Mouse (Mus musculus): ENCODE measurements around the gene Pde4d.
A peak's percentile ranks its signal among the peaks of the same experiment; 100 is the strongest.

Gene Pde4d

DNA sequence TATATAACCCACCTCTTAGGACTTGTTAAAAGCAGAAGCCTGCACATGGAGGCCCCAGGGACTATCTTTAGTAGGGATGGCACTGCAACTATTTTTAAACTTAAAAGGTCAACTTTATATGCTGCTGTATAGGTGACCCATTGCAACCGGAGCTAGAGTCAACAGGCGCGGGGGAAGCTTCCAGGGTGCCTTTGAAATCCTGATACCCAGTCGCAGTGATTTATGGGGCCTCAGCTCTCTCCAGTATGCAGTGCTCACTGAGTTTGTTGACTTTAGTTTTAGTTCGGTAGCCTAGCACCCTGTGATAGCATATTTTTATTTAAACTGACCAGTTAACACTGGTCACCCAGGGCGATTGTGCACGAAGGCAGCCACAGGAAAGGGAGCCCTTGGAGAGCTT, 1465.8 kb downstream of the Pde4d start:
- no peak for DNase-seq

DNA sequence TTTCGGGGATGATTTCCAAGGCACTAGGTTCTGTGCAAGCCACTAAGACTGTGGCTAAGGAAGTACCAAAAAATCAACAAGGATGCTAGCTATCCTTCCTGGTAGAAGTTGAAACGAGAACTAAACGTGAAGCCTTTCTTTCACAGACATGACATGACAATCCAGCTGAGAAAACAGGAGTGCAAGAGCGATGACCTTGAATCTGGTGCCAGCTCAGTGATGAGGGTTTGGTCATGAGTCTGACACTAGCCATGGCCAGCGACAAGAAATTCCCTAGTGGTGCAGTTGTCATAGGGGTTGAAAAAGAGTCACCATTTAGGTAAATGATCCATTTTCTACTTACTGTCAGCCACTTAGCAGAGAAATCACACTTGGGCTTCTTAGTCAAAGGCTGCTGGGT, 1466.2 kb downstream of the Pde4d start:
- DNase-seq, result no peak

DNA sequence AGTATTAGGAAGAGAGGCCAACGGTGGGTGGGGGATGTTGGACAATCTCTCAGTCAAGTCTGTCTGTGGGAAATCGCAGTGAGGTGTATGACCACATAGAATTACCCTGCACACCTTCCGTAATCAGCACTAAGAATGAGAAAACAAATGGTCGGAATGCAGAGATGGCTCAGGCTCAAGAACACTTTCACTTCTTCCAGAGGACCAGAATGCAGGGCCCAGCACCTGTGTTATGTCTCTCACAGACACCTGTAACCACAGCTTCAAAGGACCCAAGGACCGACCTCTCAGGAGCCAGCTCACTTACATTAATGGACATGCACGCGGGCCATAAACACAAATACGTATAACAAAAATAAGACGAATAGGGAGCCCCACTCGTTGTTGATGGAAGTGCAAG, 1467.8 kb downstream of the Pde4d start:
- DNase-seq, result no peak

DNA sequence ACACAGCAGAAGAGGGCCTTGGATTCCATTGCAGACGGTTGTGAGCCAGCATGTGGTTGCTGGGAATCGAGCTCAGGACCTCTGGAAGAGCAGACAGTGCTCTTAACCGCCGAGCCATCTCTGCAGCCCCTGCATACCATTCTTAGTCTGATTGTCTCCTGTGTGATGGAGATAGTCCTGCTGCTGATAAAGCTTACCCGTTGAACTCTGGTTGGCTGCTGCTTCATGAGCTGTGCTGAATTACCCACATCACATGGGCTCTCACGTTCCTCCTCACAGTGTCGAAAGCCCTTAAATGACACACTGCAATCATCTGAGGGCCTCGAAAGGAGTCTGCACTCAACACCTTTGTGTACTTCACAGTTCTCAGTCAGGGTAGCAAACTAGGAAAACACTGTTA, 1468.9 kb downstream of the Pde4d start:
- no peak for DNase-seq

DNA sequence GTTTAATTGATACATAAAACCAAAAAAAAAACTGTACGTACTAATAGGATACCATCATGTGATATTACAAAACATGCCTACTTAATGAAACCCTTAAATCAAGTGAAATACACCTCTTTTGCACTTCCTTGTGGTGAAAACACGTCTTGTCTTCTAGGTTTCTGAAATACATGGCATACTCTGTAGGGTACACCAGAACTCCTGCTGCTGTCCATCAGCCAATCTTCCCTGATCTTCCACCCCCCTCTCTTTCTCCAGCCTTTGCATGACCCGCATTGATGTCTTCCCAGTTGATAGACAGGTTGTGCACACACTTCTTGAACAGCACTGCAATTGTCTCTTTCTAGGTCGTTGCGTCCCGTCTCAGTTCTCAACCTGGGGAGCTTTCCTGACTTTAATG, 1470.5 kb downstream of the Pde4d start:
- DNase-seq, result no peak

DNA sequence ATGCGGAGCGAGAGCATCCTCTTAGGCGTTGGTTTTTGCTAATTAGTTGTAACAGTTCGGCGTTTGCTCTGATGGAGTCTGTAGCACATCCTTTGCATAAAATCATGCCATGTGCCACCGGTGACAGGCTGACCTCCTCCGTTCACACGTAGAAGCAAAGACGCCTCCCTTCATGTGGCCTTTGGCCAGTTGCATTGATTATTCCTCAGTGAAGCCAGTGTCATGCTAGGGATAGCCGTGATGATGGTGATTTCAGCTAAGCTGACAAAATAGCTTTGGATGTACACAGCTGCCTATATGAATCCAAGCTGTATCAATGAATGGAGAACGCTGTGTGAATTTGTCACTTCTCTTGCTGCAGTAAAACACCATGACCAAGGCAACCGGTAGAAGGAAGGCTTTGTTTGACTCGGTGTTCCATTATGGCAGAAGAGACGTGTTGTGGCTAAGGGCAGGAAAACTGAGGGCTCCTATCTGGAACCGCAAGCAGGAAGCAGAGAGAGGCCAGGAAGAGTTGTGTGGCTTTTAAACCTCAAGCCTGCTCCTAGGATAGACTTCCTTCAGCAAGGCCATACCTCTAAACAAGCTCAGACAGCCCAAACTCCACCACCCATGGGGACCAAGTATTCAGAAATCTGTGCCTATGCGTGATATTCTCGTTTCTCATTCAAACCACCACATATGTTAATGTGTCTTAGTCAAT, 1471.7 kb downstream of the Pde4d start:
- DNase-seq, result no peak

DNA sequence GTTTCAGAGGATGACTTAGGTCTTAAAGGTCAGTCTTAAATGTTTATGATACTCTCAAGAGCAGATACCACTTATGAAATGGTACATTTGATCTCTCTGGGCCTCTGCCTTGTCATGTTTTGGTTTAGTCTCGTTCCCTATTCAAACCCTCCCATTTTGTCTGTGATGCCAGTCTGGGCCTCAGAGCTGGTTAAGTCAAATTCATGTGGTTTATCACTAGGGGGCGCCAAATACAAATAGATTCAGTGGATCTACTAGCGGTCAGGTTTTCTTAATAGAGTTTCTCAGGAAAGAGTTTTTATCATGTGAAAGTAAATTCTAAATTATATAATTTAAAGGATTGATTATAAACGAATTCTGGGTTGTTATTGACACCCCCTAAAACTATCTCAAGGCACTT, 1472.5 kb downstream of the Pde4d start:
- DNase-seq, result peak; percentile 45

DNA sequence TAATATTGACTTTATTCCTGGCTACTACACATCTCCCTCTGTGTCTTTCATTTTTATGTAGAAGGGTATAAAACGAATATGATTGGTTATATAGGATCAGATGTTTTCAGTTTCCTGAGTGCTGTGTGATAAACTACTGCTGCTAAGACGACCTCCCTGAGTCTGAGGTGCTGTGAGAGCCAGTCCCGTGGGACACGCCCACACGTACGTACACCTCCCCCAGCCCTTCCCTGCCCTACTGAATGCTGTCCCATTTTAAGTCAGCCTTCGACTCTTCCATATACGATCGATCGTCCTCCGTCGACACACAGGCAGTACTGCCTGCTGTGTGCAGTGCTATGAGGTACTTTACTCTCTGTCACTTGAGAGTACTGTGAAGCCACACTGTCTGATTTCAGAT, 1473.0 kb downstream of the Pde4d start:
- DNase-seq, result no peak

DNA sequence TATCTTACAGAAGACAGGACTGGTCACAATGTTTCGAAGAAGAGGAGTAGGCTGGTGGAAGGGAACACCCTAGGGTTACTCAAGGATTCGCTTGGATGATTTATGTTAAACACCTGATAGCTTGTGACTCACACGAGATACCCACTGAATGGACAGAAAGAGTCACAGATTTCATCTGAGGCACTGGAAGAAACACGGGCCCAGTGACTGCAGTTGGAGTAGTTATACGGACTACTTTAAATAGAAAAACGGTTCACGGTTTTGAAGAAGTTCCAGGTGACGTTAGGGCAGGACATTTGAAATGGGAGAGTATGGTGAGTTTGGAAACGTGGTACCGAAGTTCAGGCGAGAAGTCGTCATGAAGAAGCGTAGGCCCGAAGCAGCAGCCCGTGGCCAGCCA, 1475.0 kb downstream of the Pde4d start:
- no peak for DNase-seq

DNA sequence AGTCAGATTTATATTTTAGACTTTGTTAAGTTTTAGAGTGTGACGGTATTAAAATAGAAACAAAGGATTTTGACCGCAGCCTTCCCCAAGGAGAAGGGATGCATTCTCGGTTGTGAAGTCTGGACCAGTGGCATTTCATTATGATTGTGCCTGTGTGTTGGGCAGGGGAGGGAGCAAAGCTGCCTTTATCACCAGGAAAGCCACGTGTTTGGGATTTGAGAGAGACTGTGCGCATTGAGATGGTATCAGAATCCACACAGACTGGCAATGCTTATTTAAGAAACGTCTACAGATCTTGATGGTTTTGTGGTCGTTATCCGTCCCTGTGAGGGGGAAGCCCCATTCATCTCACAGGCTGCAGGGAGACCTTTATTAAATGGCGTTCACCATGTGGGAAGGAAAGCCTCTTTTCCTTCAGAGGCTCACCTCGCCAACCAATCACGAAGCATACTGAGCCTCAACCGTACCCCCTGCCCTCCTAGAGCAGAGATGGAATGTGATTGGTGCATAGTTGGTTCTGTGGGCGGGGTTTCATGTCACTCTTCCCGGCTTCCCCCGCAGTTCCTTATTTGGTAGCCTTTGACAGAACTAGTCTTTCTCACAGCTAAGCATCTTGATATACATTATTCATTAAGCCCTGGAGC, 1476.7 kb downstream of the Pde4d start:
- DNase-seq, result peak; percentile 28

DNA sequence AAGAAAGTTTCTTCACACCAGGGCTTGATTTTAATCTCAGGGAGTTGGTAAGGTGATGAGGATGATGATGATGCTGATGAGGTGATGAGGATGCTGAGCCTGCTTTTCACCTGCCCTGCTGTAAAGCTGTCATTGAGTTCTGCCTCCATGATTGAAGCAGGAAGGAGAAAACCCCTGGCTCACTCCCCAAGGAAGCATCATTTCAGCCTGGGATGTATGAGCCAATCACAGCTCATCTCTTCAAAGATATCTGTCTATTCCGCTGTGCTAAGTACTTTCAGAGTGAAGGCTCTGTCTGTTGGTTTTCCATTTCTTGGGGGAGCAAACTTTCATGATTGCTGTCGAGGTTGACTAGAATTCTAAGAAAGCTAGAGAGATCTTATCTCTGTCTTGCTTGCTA, 1478.0 kb downstream of the Pde4d start:
- no peak for DNase-seq

DNA sequence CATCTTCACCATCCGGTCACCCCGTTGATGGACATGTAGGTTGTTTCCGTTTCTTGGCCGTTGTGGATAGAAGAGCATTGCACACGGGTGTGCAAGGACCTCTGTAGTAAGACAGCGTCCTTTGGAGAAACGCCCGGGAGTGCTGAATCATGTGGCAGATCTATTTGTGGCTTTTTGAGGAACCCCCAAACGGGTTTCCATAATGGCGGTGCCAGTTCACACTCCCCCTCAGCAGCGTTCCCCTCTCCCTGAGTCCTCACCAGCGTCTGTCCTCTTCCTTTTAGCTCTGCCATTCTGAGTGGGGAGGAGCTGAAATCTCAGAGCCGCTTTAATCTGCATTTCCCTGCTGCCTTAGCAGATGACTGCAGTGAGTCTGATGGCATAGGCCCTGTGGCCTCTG, 1482.9 kb downstream of the Pde4d start:
- DNase-seq, result no peak

DNA sequence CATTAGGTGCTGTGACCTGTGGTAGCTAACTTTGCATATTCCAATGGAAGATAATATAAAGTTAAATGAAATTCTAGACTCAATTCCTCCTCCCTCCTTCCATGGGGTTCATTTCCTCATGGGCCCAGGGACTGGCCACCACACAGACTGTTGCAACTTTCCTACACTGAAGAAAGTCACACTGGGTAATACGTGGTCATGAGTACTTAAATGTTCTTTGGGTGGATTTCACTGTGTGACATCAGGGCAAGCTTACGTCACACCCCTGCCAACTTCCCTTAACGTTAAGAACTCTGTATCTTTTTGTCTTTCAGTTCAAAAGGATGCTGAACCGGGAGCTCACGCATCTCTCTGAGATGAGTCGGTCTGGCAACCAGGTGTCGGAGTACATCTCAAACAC, 1483.8 kb downstream of the Pde4d start:
- DNase-seq, result no peak

DNA sequence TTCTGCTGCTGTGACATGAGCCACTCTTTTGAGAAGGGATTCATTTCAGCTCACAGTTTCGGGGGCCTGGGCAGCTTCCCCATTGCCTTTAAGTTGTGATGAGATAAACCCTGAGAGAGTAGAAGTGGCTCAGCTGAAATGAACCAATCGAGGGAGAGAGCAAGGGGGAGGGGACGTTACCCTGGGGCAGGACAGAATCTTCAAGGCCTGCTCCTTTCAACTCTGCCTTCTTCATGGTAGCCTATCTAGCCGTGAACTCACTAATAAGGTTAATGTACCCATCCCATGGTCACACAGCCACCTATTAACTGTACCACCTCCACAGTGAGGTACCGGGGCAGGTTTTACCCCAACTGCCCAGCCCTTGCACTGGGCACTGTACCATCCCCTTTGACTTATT, 1487.1 kb downstream of the Pde4d start:
- no peak for DNase-seq

DNA sequence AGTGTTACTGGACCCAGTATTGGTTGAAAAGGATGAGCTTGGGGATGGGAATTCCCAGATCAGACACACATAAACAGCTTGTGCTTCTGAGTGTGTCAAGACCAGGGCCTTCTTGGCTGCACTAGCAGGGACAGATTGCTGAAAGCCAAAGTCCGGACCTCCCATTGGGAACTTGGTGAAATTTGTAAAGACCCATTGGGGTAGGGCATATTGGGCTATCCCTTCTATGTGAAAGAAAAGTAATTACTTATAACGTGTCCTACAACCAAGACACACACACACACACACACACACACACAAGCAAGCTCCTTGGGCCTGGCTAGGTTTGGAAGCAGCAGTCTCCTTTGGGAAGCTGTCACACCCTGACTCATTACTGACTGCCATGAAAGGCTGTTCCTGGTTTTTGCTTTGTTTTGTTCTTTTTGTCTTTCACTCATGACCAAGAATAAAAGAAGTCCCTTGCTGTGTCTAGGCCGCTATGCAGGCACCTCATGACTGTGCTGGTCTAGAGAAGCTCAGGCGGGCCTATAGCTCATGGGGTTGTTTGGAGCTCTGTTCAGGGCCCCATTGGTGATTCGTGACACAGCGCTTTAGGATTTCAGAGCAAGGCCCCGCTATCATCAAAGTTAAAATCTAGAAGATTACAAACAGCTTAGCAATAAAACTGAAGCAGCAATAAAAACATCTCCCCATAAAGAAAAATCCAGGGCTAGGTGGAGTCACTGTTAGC, 1495.2 kb downstream of the Pde4d start:
- peak; percentile 47 for DNase-seq

DNA sequence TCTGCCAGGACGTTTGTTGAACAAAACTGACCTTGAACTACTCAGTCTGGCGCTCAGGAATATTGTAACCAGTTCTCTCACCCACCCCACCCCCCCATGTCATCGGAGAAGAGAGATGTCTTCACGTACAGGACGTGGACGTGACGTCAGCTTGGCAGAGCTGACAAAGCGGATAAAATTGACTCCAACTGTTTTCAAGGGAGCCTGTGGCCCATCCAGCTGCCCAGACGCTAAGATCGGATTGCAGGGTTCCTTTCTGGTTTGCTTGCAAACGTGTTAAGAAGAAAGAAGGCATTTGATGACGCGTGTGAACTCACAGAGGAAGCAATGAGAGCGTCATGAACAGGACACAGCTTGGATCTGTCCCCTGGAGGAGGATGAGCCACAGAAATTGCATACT, 1501.7 kb downstream of the Pde4d start:
- no peak for DNase-seq

DNA sequence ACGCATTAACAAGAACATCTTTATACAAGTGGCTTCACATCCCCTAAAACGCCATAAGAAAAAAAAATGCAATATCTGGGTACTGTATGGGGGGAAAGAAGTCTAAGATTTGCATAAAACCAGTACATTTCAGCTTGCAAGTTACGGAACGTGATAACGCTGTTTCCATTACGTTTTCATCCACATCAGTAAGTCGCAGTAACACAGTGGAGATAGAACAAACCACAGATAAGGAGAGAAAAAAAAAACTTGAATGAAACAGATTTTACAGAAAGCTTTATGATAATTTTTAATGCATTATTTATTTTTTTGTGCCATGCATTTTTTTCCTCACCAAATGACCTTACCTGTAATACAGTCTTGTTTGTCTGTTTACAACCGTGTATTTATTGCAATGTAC, 1504.4 kb downstream of the Pde4d start:
- no peak for DNase-seq

DNA sequence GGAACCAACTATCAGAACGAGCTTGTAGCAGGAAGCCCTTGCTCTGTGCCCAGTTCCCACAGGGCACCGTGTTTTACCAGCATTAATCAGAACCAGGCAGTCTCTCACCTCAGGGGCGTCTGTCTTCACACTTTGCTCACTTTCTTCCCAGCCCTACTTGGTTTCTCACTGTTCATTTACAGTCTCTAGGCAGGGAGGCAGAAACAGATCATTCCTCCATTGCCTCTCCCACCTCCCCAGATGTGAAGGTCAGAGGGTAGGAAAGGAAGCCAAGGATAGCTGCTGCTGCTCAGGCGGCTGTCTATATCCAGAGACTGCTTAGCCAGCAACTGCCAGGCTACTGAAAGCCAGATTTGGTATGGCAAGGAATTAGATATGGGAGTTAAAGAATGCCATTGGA, 1508.2 kb downstream of the Pde4d start:
- no peak for DNase-seq

DNA sequence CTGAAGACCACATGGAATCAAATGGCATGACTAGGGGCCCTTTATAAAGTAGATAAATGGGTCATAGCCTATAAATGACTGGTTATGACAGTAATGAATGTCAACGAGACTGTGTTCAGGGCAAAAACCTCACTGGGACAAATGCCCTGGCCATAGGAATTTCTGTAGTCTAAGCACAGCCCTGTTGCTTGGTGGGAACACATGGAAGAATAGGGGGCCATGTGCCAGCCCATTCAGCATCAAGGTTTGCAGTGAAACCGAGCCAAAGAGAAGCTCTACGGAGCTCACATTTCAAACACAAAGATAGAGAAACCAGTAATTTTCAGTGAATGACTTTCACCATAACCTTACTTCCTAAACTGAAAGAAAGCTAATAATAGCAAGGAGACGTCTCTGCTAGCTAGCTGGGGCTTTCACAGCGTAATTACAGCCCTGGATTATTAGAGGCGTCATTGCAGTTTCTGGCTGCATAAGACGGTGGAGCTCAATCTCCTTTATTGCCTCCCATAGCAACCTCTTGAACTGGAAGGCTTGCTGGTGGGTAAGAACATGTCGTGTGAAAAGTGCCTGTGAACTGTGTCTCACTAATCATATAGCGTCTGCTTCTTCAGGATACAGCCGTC, 1533.2 kb downstream of the Pde4d start:
- DNase-seq, result no peak

DNA sequence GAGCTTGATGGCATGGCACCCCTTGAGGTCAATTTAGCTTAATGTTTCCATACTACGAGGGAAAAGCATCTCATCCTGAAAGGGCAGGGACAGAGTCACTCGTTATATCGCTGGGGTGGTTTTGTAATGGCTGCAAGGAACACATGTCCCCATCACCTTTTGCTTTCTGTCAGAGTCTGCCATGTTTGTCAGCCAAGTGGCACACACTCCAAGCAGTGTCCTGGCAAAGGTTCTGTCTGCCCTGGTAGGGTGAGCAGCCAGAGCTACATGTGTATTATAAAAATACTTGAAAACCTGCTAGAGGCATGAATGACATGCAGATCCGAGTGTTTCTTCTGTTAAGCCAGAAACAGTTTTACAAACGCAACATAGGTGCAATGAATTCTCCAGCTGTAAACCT, 1535.7 kb downstream of the Pde4d start:
- DNase-seq, result no peak

DNA sequence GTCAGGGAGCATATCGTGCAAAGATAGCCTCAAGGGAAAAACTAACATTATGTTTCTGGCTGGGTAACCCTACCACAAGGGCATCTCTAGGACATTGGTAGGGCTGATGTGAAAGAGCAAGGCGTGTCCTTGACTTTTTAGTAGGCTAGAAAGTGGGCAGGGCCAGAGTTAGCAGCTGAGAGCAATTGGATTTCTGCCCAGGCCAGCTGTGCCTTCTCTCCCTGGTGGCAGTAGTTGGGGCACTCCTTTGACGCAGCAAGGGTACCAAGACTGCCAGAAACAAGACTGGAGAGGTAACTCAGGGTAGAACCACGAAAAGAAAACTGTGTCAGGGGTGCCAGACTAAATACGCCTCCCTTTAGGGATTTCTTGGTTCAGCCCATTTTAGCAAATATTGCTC, 1536.1 kb downstream of the Pde4d start:
- no peak for DNase-seq

DNA sequence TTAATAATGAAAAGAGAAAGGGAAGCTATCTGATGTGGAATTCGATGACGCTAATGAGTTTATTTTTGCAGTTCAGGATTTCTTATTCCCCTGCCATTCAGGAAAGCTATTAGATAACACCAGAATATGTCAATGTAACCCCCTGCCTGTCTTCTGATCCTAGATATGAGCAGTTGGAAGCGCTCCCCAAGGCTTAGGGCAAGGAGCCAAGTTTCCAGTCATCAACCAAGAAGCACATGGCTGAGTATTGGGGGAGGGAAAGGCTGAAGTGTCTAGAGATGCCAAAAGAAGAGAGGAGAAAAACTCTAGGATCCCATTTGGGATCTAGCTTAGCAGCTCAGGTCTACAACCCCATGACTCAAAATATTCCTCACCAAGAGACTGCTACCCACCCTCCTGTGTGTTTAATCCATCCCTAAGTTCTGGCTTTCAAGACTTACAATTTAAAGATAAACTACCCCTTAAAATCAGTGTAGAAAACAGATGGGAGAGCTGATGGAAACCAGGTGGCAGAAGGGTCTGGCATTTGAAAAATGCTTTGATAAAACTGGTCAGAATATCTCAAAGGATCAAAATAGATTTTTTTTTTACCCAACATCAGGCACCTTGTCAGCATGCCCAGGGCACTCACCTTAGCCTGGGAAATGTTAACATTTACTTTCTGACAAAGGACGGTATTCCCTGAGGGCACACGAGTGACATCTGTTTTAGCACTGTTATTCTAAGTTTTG, 1543.2 kb downstream of the Pde4d start:
- peak; percentile 77 for DNase-seq

DNA sequence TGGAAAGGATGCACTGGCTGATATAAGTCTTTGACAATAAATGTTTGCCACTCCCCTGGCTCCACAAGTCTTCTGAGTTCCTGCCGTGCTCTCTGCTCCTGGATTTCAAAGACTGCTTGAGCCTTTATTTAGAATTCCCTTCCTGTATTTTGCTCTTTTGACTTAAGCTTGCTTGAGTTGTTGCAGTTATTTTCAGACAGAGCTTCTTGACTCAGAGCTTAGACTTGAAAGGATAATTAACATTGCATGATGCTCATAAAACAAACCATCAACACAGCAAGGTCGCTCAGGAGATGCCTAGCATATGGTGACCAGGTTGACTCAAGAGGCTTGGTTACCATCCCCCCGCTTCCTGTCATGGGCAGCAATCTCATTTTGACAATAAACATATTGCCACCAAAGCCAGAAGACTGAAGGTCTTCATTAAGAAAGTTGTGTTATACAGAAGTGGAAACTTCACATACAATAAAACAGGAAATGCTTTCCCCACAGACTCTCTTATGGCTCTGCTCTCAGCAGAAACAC, 1544.6 kb downstream of the Pde4d start:
- no peak for DNase-seq
